Mouse (Mus musculus) urinary bladder, postnatal 14 days (tissue): ENCODE data around the gene Paqr3.
A peak's percentile ranks its signal among the peaks of the same experiment; 100 is the strongest.

Experiments
- DNase-seq: peaks from one replicate; pipeline ENCODE4 v3.0.0; 2021; ENCODE audit warnings: low spot score

The Paqr3 gene

DNA sequence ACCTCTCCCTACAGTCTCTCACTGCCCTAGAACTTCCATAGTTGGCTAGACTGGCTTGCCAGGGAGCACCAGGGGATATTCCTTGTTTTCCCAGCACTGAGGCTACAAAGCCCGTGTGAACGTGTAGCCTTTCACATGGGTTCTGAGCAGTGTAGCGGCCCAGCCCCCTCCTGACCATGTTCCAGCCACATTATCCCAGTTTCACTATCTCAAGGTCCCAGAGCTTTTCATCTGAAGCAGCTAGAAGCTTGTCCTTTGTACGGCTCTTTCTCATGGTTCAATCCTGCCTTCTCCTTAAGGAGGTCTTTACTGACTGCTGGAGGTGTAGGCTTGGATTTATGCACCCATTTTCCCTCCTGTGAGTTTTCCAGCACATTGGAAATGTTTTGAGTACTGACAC lies 26.9 kb downstream of the Paqr3 start:
- DNase-seq = no peak

DNA sequence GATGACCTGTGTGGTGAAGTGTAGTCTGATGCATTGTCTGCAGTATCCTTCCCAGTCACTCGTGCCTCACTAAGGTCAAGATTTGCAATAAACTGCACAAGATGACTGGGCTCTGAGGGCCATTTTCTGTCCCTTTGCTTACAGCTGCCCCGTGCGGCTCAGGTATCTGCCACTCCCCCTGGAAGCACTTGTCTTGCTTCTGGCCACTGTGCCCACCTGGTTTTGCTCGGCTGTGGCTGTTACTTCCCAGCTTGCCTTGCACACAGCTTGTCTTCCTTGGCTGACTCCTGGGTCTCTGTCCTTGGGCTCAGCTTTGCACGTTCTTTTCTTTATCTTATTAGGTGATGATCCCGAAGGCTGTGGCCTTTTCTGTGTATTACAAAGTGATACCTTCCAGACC lies 27.7 kb downstream of the Paqr3 start:
- no peak for DNase-seq

DNA sequence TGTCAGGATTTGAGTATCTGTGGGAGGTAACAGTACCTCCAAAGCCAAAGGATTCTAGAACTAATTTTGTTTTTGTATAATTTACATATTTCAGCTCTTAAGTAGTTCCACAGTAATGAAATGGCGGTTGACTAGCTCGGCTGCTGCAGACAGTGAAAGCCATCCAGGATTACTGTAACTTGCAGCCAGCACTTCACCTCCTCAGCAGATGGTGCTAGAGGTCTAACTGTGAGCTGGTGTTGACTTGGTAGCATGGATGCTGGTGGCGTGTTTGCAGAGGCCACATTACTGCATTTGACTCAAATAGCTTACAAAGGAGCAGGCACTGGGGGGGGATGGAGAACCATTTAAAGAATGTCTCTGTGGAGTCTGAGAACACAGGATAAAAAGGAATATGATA lies 29.9 kb downstream of the Paqr3 start:
- peak; percentile 31 for DNase-seq

DNA sequence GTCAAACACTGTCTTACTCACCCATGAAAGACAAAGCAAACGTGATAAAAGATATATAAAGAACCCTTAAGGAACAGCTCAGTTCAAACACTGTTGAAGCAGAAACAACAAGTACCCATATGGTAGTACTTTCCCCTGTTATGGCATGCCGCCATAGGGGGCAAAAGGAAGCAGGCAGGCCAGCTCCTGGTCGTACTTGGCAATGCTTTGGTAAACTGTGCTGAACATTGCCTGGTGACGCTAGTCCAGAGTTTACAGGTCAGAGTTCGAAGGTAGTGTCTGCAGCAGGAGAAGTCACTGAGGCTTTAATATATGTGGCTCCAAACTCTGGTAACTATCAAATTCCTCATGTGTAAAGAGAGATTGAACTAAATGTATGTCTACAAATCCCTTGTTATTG lies 32.8 kb downstream of the Paqr3 start:
- DNase-seq = no peak

DNA sequence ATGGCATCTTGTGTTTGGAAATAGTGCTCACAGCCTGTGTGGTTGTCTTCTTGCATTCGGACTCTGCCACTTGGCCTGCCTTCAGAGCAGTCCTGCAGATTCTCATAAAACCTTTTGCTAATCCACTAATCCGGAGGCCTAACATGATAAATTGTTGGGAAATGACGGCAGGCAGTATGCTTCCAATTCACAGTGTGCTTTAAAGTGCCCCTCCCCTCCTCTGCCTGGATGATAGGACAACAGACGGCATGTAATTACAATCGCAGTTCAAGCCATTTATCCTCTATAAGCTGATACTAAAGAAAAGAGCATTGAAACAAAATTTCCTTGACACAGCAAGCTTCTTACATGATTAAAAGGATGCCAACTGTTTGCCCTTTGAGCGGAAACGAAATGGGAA lies 33.7 kb downstream of the Paqr3 start:
- DNase-seq = no peak

DNA sequence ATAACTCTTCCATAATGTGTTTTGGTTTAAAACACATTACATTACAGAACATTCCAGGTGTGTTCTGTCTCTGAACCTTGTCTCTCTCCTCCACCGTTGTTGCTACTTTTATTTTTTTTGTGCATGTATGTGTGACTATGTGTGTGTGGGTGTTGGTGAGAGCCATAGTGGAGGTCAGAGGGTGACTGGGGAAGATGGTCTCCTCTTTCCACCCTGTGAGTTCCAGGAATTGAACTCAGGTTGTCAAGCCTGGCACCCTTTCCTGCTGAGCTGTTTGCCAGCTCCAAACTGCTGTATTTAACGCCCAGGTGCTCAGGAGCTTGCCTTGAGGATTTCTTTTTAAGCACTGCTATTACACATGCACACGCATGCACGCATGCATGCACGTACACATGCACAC lies 35.2 kb downstream of the Paqr3 start:
- no peak for DNase-seq

DNA sequence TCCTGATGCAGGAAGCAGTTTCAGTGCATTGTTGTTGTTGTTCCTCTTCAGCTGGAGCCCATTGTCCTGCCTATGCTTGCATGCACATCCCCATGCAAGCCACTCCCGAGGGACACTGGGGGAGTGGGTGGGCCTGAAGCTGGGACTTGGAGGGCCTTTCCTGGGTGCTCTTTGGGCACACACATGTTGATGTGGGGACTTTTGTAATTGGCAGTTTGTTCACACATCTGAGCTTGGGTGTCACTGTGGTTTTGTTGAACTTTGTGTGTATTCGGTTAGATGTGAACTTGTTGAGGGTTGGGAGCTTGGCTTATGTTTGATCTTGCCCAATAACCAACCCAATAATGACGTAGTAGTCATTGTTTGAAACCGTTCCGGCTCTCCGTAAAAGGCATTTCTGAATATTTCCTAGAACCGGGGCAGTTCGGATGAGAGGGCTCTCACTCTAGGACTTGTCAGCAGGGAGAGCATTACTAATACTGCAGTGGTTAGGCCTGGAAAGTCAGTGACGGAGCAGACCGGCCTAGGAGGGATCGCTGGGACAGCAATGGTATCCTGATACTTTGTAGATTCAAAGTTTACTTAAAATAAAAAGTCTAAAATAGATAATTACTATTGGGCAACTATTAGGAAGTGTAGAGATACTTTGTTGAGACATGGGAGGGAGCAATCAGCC lies 35.8 kb downstream of the Paqr3 start:
- no peak for DNase-seq

DNA sequence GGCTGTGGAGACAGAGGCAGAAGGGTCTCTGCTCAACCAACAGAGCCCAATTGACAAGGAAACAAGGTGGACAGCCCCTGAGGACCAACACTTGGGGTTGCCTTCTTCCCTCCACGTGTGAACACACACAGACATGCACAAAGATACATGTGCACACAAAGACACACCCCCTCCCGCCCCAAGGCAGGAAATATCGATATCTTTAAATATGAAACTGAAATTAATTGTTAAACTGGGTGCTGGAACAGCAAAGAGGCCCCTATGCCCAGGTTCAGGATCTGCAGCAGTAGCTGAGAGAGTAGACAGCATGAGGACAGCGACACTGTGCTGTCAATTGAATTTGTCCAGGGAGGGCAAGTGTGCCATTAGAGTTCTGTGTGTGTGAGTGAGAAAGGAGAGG lies 45.6 kb downstream of the Paqr3 start:
- DNase-seq = no peak

DNA sequence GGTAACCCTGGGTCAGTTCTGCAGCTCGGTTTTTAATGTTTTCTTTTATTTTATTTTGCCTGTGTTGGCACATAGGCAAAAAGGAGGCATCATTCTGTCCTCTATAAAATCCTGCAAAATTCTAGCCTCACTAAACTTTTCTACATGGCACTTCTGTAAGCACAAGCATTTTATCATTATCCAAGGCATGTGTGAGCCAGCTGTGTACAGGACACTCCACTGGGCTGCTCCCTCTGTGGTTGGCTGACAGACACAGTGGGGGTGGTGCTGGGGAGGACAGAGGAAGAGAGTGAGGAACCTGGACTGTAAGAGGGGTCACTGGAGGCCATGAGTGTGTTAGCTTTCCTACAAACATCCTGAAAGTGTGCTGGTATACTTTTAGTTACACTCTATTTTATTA lies 49.4 kb downstream of the Paqr3 start:
- no peak for DNase-seq

DNA sequence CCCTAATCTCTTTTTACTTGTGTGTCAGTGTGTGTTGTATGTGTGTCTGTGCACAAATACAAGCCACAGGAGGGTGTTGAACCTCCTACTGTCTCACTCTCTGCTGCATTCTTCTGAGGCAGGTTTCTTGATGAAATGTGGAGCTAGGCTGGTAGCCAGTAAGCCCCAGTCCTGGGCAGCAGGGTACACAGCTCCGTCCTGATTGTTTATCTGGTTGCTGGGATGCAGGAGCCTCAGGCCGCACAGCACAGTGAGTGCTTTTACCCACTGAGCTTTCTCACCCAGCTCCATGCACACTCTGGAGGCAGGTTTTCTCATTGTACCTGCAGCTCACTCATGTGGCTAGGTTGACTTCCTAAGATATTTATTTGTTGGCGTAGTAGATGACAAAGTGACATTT lies 50.5 kb downstream of the Paqr3 start:
- no peak for DNase-seq

DNA sequence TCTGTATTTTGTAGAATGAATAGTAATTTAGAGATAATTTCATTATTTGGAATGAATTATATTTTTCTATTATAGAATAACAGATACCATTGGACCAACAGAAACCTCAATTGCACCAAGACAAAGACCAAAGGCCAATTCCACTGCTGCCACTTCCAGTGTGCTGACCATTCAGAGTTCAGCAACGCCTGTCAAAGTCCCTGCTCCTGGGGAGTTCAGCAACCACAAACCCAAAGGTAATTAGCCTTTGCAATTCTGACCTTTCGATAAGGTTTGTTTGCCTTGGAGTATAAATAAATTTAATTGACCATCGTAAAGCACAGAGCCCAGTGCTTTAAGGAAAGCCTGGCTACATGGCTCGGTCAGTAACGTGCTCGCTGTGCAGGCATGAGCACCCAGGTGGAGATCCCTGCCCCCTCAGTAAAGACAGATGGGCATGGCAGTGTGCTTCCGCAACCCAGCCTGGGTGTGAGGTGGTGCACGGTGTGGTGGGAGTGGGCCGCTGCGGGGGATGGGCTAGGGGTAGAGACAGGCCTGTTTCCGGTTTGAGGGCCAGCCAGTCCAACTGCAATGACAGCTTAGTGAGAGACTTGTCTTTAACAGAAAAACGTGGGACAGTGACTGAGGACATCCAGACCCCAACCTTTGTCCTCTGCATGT lies 54.5 kb downstream of the Paqr3 start:
- no peak for DNase-seq

DNA sequence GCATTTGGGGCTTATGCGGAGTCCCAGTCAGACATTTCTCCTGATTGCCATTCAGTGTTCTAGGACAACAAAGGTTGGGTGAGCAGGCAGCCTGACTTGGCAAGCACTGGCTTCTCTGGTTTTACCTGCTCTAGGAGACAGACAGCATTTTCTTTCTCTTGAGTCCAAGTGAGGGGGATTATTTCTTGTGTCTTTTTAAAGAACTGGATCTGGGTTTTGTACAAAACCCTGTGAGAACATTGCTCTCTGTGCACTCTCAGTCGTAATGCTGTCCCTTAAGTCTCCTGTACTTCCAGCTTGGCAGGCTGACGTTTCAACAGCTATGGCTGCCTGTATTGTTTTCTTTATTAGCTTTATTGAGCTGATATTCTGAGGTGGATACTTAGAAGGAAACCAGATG lies 55.0 kb downstream of the Paqr3 start:
- no peak for DNase-seq

DNA sequence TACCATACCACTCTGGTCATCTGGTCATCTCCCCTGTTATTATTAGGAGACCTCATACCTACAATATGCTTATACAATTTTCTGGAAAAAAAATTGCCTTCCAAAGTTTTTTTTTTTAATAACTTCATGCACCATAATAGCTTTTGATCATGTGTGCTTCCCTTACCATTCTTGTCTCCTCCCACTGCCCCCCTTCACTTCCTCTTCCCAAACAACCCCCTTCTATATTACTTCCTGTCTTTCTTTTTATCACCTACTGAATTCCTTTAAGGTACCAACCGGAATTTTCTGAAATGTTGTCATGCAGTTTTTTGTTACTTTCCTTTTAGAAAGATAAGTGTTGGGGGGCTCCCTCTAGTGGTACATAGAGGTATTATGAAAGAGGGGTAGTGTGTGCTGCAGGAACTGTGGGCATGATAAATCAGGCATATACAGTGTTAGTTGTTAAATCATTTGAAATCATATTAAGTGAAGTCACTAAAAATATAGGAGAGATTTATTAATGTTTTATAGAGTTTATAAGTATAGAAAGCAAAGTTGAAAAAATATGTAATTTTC lies 55.8 kb downstream of the Paqr3 start:
- DNase-seq = peak; percentile 30

DNA sequence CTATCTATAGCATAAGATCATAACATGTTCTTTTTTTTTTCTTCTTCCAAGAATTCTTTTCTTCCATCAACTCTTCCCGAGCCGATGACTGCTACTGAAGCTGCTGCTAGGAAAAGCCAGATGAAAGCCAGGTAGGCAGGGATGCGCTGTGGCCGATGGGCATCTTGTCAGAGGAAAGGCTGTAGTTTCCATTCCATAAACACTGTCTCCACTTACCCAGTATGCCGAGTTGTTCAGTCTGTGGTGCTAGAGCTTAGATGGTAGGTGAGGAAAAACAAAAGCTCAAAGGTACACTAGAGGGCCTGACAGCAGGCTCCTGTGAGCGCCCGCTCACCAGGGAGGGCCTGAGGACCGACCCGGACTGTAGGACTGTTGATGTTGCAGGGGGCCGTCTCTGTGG lies 56.6 kb downstream of the Paqr3 start:
- DNase-seq = no peak

DNA sequence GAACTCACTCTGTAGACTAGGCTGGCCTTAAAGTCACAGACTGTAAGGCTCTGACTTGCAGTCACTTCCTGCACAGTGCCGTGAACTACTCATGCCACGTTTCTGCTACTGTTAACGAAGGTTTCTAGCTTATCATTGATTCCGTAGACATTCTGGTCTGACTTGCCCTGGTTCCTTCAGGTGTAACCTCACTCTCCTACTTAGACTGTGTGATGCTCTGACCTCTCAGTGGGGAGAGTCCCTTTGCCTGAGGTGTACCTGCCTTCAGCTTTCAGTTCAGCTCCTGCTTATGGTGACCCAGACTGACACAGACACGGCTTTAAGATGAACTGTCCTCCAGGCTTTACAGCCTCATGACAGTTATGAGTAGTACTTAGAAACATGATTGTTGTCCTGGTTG lies 57.2 kb downstream of the Paqr3 start:
- DNase-seq = no peak

DNA sequence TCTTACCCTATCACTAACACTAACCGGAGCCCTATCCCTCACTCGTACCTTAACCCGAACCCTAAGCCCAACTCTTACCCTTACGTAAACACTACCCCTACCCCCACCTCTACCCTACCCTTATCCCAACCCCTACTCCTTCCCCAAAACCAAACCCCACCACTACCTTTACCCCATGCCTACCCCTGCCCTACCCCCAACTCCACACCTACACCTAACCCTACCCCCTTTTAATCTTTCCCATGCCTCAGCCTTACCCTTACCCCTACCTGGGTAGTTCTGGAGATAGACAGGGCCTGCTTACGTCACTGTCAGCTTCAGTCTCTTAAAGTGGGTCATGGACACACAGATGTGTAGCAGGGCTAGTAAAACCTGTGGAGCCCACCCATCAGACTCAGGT lies 62.5 kb downstream of the Paqr3 start:
- no peak for DNase-seq

DNA sequence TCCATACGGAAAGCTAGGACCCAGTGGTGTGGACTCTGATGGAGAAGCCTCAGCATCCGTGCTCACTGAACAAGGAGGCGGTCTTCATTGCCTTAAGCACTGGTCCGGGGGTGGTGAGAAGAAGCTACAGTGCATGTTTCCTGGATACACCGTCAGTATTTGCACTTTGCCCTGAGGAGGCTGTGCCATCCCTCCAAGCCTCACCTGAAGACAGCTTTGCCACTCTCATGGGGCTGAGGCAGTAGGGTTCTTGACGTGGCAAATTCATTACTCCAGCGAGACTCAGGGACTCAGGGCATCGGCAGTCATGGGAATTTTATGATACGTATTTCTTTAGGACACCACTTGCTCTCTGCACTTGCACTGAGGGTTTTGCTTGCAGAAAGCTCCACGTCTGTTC lies 64.7 kb downstream of the Paqr3 start:
- DNase-seq = no peak

DNA sequence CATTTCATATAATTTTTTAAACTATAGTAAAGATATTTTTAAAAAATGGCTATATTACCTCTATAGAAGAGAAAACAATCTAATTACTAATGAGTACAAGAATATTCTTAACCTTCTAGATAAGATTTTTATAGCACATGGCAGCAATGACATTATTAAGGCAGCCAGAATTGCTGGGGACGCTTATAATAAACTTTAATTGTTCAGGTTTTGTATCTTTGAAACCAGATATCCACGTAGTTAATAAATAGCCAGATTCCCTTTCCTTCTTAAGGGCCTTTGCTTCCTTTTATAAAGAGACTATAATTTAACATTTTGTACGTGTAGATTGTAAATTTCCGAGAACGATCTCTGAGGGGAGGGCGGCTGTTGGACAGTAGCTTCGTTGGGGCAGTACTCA lies 66.1 kb downstream of the Paqr3 start:
- no peak for DNase-seq
